Mouse (Mus musculus): Measurements from ENCODE around the gene Tm9sf1.

The Tm9sf1 gene

DNA sequence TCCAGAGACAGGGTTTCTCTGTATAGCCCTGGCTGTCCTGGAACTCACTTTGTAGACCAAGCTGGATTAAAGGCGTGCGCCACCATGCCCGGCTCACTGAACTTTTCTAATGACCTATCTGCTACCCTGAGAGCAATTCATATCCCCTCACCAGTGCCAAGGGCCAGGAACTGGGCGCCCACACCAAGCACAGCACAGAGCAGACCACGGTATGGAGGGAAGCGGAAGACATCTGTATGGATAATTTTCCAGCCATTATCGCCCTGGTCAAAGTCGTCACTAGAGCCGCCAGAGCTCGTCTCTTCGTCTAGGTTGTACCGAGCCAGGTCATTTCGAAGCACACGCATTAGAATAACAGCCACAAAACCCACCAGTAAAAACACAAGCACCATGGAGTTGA lies 2.8 kb downstream of the Tm9sf1 start:
- in situ Hi-C loops (cut with MboI; ENCODE audit: low pct_unique_long_range_greater_than_20kb in 1 of 2, low sequenced_read_pairs in 2 of 2, unreplicated experiment in 1 of 2) = no loop called here

DNA sequence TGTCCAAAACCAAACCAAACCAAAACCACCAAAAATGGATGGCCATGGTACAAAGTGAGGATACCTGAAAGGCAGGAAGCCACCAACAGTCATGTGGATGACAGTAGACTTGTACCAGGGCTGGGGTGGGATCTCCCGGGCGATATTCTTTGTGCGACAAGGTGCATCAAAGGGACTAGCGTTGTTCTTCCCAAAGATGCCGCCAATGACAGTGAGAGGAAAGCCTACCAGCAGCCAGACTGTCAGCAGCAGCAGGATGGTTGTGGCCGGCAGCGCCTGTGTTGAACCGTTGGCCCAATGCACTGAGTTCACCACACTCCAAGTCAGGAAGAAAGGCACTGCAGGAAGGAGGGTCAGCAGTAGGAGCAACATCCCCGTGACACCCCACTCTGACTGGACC lies 5.8 kb downstream of the Tm9sf1 start, which contains the start of gene Gm49378:
TSS of gene Gm49378 (minus strand) at position 101 of the 400 bp plus-strand sequence.
- in situ Hi-C loops (cut with MboI; ENCODE audit: low pct_unique_long_range_greater_than_20kb in 1 of 2, low sequenced_read_pairs in 2 of 2, unreplicated experiment in 1 of 2) = no loop called here

DNA sequence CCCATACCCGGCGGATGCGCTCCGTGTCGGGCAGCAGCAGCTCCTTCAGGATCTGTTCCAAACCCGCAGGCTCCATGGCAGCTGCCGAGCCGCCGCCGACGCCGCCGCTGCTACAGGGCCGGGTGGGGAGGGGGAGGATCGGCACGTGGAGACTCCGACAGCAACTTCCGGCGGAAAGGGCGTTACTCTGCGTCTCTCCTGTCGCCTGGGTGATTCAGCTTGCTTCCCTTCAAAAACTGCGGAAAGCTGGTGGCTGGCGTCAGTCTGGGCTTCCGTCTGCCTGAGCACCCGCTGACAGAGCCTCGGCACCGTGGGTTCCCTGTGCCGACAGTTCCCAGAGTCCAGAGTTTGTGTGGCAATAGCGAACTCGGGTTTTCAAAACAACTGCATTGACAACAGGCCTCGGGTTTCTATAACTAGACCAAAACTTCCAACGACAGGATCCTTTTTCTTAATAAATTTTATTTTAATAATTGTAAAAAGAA lies 8.0 kb downstream of the Tm9sf1 start, which contains the start of gene Ipo4:
TSS of gene Ipo4 (minus strand) at position 435 of the 485 bp plus-strand sequence.
- in situ Hi-C loops (cut with MboI; ENCODE audit: low pct_unique_long_range_greater_than_20kb in 1 of 2, low sequenced_read_pairs in 2 of 2, unreplicated experiment in 1 of 2) = no loop called here

DNA sequence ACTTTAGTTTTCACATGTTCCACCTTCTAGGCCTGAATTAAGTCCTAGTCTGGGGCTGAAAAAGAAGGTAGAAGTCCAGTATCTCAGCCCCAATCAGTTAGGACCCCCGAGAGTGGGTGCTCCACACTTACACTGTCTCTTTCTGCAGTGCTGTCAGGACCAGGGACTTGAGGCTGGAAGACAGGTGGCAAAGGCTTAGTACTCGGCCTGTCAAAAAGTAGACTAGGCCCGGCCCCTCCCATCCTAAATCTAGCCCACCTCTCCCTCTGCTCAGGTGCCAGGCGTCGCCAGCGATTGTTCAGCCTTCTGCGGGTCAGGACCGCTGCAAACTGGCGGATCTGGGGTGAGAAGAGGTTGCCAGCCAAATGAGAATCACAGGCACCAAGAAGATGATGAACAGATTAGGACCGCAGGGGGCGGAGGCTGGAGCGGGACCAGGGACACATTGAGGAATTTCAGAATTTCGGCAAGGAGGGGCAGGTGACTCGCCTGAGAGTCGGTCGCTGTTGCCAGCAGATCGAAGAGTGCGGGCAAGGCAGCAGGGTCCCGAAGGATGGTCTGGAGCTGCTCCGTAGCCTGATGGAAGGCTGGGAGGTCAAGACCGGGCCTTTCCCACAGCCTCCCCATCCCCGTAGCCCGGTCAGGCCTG lies 8.6 kb downstream of the Tm9sf1 start:
- in situ Hi-C loops (cut with MboI; ENCODE audit: low pct_unique_long_range_greater_than_20kb in 1 of 2, low sequenced_read_pairs in 2 of 2, unreplicated experiment in 1 of 2) = no loop called here

DNA sequence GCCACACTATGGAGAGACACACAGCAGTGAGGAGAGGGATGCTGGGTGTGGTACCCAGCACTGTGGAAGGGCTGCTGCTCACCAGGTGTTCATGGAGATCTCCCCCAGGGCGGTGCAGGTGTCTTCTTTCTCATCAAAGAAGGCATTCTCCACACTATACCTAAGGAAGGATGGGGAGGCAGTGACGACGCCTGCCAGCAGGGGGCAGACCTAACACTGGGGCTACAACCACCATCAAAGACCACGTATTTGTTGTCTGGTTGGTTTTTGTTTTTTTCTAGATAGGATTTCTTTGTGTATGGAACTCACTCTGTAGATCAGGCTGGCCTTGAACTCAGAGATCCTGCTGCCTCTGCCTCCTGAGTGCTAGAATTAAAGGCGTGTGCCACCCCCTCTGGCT lies 14.3 kb downstream of the Tm9sf1 start:
- in situ Hi-C loops (cut with MboI; ENCODE audit: low pct_unique_long_range_greater_than_20kb in 1 of 2, low sequenced_read_pairs in 2 of 2, unreplicated experiment in 1 of 2) = no loop called here

DNA sequence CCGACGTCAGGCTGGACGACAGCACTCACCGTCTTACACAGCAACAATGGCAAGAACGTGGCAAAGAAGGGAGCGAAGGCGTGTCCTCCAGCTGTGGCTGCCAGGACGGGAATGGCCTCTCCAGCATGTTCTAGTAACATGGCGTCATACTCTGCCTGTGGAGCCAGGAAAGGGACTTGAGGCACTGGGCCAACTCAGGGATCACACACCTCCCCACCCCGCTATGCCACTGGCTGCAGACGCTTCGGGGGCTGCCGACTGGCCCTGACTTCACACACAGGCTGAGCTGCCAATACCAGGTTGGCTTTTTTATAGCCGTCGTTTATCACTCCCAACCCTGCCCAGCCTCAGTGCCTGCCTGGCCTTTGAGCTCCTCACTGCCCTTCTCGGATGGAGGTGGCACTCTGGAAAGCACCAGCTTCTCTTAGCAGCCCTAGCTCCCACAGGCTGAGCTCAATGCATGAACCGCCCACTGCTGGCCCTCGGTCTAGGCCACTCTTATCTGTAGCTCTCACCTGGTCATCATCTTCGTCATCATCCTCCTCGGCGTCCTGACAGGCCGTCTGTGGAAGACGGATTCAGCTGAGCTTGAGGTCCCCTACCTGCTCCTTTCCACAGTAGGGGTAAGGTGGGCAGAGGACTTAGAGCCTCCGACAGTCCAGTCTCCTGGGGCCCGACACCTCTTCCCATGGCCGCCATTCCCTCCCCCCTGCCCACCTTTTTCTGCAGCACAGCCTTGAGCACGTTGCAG lies 15.4 kb downstream of the Tm9sf1 start:
- in situ Hi-C loops (cut with MboI; ENCODE audit: low pct_unique_long_range_greater_than_20kb in 1 of 2, low sequenced_read_pairs in 2 of 2, unreplicated experiment in 1 of 2) = no loop called here

DNA sequence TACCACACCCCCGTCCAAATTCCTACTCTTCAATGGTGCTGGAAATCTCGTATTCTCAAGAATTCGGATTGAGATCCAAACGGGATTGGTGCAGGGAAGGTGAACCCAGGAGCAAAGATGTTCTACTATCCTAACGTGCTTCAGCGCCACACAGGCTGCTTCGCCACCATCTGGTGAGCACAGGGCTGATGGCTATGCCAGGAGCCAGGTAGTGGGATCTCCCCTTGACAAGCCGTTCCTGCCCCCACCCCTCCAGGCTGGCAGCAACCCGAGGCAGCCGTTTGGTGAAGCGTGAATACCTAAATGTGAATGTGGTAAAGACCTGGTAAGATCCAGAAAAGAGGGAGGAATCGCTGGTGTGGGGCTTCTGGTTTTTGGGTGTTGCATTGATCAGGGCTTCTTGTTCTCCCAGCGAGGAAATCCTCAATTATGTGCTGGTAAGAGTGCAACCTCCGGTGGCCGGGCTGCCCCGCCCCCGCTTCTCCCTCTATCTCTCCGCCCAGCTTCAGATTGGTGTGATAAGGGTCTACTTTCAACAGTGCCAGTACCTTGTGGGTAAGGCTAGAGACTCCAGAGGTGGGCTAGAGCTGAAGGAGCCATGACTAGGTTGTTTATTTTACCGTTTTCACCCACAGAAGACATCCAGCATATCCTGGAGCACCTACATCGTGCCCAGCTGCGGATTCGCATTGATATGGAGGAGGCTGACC lies 25.0 kb downstream of the Tm9sf1 start:
- in situ Hi-C loops (cut with MboI; ENCODE audit: low pct_unique_long_range_greater_than_20kb in 1 of 2, low sequenced_read_pairs in 2 of 2, unreplicated experiment in 1 of 2) = no loop called here

DNA sequence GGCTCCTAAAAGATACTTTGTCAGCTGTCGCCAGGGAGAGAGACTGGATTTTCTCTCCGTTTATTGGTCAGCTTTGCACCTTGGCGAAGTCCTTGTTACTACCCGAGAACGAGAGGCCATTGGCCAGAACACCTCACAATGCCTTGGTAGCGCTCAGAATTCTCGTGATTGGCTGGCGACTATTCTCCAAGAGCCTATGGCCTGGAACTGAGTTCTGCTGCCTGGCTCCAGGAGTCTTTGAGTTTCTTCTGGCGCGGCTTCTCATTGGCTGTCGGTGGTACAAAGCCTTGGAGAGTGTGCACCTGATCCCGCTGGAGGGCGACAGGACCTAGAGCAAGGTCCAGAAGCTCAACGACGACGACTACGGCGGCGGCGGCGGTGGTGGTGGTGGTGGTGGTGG lies 25.8 kb downstream of the Tm9sf1 start, which contains the start of gene Rec8:
TSS of gene Rec8 (plus strand) at position 216 of the 400 bp plus-strand sequence.
- in situ Hi-C loops (cut with MboI; ENCODE audit: low pct_unique_long_range_greater_than_20kb in 1 of 2, low sequenced_read_pairs in 2 of 2, unreplicated experiment in 1 of 2) = no loop called here

DNA sequence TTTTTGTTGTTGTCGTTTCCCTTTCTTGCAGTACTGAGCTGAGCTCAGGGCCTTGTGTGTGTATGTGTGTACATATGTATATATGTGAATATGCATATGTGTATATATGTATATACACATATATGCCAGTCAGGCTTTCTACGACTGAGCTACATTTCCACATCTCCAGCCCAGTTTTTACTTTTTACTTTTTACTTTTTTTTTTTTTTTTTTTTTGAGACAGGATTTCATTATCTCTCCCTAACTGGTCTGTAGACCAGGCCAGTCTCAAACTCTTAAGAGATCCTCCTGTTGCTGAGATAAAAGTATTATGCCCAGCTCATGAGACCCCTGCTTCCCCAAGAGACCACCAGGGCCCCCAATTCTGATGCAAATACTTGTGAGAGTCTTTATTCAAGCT lies 26.8 kb downstream of the Tm9sf1 start:
- in situ Hi-C loops (cut with MboI; ENCODE audit: low pct_unique_long_range_greater_than_20kb in 1 of 2, low sequenced_read_pairs in 2 of 2, unreplicated experiment in 1 of 2) = no loop called here

DNA sequence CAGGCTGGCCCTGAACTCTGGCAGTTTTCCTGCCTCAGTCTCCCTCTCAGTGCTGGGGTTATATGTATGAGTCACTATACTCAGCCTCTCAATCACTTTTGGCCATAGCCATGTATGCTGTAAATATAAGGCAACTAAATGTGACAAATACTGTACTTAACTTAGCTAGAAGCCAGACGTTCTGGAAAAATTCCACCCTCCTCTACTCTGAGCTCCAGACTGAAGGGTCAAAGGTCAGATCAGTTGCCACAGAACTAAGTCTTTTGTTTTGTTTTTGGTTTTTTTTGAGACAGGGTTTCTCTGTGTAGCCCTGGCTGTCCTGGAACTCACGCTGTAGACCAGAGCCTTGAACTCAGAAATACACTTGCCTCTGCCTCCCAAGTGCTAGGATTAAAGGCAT lies 27.7 kb downstream of the Tm9sf1 start:
- in situ Hi-C loops (cut with MboI; ENCODE audit: low pct_unique_long_range_greater_than_20kb in 1 of 2, low sequenced_read_pairs in 2 of 2, unreplicated experiment in 1 of 2) = no loop called here

DNA sequence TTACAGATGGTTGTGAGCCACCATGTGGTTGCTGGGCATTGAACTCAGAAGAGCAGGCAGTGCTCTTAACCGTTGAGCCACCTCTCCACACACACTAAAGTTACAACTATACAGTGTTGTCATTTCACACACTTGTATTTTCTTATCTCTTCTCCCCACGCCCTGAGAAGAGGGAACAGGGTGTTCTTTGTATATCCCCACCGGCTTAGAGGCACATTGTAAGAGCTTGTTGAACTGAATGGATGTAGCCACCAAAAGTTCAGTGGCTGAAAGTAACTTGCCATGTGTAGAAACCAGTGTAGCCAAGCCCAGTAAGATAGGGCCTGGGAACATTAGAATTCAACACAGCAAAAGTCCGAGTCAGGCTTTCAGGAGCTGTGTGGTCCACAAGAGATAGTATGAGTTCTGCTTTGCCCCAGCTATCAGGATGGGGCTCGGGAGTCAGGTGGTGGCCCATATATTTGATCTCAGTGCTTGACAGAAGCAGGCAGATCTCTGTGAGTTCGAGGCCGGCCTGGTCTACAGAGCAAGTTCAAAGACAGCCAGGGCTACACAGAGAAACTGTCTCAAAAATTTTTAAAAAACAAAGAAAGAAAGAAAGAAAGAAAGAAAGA lies 28.9 kb downstream of the Tm9sf1 start:
- in situ Hi-C loops (cut with MboI; ENCODE audit: low pct_unique_long_range_greater_than_20kb in 1 of 2, low sequenced_read_pairs in 2 of 2, unreplicated experiment in 1 of 2) = no loop called here

DNA sequence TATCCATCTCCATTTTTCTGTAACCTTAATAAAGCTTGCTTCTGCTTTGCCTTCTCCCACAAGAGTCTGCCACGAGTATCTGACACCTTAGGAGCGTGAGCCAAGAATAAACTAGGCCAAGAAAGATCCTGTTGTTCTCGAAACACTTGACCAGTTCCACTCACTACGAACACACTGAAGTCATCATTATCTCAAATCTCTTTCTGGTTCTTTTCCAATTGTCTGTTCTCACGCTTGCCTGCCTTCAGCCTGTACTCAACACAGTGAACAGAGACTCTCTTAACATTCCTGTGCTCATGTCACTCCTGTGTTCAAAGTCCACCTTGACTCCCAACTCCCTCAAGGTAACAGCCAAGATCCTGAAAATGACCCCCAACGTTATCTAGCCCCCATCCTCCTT lies 30.3 kb downstream of the Tm9sf1 start:
- in situ Hi-C loops (cut with MboI; ENCODE audit: low pct_unique_long_range_greater_than_20kb in 1 of 2, low sequenced_read_pairs in 2 of 2, unreplicated experiment in 1 of 2) = no loop called here

DNA sequence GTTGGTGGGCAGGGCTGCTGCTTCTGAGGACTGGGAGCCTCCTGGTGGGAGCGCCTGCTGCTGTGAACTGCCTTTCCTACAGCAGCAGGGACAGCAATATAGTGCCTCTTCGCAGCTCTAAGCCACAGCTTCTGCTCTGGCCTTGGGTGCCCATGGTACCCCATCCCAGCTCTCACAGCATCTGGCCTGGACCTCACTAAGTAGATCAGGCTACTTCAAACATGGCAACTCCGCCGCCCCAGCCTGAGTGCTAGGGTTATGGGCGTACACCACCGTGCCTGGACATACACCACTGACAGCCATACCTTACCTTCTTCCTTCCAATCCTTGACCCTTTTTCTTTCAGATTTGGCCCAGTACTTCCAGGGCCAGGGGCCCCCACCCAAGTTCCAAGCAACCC lies 35.3 kb downstream of the Tm9sf1 start:
- in situ Hi-C loops (cut with MboI; ENCODE audit: low pct_unique_long_range_greater_than_20kb in 1 of 2, low sequenced_read_pairs in 2 of 2, unreplicated experiment in 1 of 2) = no loop called here

DNA sequence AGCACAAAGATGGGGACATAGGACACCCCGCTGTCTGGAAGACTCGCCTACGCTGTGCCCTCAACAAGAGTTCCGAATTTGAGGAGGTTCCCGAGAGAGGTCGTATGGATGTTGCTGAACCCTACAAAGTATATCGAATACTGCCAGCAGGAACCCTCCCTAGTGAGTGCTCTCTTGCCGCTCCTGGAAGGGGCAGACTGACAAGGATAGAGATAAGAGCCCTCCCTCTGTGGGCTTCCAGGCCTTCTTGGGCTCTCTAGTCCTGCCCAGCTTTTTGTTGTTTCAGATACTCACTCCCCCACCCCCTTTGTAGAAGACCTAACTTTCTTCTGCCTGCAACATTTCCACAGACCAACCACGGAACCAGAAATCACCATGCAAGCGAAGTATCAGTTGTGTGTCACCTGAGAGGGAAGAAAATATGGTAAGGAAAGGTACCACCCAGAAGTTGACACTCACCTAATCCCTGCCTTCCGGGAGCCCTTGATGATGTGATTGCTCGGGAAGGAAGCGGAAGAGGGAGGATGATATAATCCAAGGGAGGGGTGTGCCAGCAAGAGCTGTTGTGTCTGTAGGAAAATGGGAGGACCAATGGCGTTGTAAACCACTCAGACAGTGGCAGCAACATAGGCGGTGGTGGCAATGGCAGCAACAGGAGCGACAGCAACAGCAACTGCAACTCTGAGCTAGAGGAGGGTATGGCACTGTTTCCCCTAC lies 37.7 kb downstream of the Tm9sf1 start:
- in situ Hi-C loops (cut with MboI; ENCODE audit: low pct_unique_long_range_greater_than_20kb in 1 of 2, low sequenced_read_pairs in 2 of 2, unreplicated experiment in 1 of 2) = no loop called here

DNA sequence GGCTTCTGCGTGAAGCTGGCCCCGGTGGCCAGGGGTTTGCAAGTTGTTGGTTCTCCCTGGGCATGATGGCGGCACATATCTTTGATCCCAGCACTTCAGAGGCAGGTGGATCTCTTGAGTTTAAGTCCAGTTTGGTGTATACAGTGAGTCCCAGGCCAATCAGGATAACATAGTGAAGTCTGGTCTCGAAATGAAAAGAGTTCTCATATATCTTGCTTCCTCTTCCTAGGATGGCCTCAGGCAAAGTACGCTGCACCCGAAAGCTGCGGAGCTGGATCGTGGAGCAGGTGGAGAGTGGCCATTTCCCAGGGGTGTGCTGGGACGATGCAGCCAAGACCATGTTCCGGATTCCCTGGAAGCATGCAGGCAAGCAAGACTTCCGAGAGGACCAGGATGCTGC lies 38.8 kb downstream of the Tm9sf1 start:
- in situ Hi-C loops (cut with MboI; ENCODE audit: low pct_unique_long_range_greater_than_20kb in 1 of 2, low sequenced_read_pairs in 2 of 2, unreplicated experiment in 1 of 2) = no loop called here

DNA sequence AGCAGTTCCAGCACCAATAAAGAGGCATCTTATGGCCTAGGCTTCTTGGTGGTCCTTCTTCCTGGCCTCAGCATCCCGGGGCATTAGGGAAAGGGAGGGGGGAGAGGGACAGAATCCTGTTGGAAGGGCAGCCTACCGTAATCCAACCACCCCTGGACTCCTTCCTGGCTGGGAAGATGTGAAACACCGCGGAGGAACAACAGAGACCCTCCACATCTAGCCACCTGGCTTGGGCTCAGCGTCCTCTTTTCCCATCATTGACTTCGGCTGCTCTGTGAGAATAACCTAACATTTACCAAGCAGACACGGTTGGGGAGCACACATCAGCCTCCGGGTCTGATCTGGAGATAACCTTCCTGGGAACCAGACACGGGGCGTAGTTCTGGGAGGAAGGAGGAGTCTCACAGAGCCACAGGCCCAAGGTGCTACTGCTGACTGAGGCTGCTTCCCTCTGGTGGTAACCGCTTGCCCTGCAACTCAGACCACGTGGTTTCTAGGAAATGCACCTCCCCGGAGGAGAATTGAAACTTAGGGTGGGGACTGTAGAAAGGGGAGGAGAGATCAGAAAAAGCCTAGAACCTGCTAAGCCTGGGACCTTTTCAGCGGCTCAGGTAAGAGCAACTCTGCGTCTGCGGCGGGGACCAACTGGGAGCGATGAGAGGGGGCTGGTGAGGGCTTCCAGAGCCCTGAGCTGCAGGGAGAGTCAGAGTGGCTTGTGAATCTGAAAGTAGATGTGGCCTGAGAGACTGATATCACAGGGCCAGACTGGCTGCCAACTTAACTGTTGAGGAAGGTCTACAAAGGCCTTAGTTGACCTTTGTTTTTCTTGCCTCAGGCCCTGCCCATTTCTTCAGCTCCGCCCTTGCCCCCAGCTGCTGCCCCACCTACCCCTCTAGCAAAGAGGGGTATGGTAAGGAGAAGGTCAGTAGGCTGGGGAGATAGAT lies 39.7 kb downstream of the Tm9sf1 start:
- in situ Hi-C loops (cut with MboI; ENCODE audit: low pct_unique_long_range_greater_than_20kb in 1 of 2, low sequenced_read_pairs in 2 of 2, unreplicated experiment in 1 of 2) = no loop called here

DNA sequence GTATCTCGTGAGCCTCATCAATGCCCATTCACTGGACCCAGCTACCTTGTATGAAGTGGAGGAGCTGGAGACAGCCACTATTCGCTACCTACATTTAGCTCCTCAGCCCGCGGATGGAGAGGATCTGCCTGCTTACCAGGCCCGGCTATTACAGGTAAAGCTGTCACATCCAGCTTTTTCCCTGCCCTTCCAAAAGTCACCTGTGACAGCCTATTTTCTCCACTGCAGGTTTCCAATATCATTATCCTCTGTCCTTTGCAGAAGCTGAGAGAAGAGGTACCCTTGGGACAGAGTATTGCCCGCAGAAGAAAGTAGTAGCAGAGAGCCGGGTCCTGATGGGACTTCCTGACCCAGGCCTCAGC lies 40.4 kb downstream of the Tm9sf1 start, which contains the start of gene Irf9:
TSS of gene Irf9 (plus strand) at position 301 of the 362 bp plus-strand sequence.
- in situ Hi-C loops (cut with MboI; ENCODE audit: low pct_unique_long_range_greater_than_20kb in 1 of 2, low sequenced_read_pairs in 2 of 2, unreplicated experiment in 1 of 2) = no loop called here
